Mouse (Mus musculus): Measurements from ENCODE around the gene Hsd3b7.
"Not testable (repeated sequence)": the region's sequence is repeated elsewhere in the genome, so short reads cannot be mapped to it uniquely, and the experiment has no call there.

The Hsd3b7 gene

GRCm38 (mm10) chr7:127817776-127818175 lies 17.4 kb downstream of the Hsd3b7 start:
- no peak for DNase-seq

DNA sequence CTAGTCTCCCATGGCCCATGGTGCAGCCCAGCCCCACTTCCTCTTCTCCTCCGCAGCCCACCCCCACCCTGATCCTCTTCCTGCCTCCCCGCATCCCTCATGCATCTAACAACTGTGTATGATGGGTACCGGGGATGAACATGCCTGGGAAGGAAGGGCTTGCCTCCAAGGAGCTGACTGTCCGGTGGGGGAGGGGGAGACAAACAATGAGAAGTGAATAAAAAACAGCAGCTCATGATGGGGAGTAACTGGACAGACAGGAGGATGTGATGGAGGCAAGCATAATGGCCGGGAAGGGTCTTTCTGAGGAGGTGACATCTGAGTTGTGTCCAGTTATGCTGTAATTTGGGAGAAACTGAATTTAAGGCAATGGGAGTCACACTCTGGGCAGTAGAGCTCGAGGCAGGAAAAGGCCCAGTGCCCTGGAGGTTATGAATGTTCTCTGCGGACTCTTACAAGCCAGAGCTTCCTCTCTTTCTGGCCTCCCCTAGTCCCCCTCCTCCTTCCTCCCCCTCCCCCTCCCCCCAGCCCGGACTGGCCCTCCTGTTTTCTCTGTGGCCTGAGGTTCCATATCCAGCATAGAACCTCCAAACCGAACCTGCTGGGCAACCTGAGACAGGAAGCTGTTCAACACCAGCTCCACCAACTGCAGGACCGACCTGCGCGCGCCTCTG lies 20.6 kb downstream of the Hsd3b7 start:
- DNase-seq, result no peak

DNA sequence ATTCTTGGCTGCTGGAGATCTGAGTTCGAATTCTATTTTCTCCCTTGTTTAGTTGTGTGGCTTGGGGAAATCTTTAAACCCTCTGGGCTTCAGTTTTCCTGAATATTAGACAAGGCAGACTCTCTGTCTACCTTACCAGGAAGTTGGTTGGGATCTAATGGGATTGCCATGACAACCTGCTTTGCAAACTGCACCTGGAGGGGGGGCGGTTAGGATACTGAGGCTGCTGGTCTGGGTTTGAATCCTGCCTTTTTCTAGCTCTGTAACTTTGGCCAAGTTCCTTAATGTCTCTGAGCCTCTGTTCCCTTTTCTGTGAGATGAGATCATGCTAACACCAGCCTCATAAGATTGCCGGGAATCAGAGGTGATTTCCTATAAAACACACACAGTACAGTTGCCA lies 22.1 kb downstream of the Hsd3b7 start:
- no peak for DNase-seq

- DNase-seq, result no peak
Measured at GRCm38 (mm10) chr7:127823236-127824171, 23.1 kb downstream of the Hsd3b7 start.

- DNase-seq, result peak; percentile 76
Measured at GRCm38 (mm10) chr7:127824176-127824871, 23.9 kb downstream of the Hsd3b7 start, which contains the start of the genes Stx4a and Stx1b. Gene Stx4a (plus strand): TSS chr7:127824294. Gene Stx1b (minus strand): TSS chr7:127824549.

GRCm38 (mm10) chr7:127835550-127835949 lies 35.1 kb downstream of the Hsd3b7 start:
- no peak for DNase-seq

GRCm38 (mm10) chr7:127837473-127837872 lies 37.1 kb downstream of the Hsd3b7 start:
- no peak for DNase-seq

DNA sequence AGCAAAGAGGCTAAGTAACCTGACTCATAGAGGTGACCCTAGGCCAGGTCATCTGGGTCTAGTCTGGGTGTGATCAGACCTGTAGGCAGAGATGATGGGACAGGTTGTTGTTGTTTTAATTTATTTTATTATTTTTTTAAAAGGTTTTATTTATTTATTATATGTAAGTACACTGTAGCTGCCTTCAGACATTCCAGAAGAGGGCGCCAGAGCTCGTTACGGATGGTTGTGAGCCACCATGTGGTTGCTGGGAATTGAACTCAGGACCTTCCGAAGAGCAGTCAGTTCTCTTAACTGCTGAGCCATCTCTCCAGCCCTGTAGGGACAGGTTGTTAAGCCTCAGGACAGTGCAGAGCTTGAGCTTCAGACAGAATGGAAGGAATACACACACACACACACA lies 37.5 kb downstream of the Hsd3b7 start:
- DNase-seq, result not testable (repeated sequence)

GRCm38 (mm10) chr7:127840031-127840430 lies 39.6 kb downstream of the Hsd3b7 start:
- DNase-seq, result not testable (repeated sequence)

DNA sequence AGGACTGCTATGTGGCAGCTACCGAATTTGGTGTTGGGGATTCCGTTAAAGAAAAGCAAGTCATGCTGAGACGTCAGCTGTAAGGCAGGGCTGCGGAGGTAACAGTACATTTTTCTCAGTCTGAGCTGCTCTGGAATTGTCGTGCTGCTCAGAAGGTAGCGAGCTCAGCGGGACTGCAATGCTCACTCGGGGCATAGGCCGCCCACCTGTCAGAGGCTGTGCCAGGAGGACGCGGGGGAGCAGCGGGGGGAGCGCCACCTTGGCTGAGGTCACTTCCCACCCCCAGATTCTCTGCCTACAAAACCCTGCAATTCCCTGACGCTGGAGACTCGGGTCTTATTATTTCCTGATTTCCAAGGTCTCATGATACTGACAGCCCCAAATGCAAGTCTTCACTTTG lies 40.5 kb downstream of the Hsd3b7 start:
- DNase-seq, result peak; percentile 79

GRCm38 (mm10) chr7:127841340-127842000 lies 41.1 kb downstream of the Hsd3b7 start:
- peak; percentile 98 for DNase-seq

GRCm38 (mm10) chr7:127842001-127842718 lies 41.8 kb downstream of the Hsd3b7 start:
- peak; percentile 83 for DNase-seq

DNA sequence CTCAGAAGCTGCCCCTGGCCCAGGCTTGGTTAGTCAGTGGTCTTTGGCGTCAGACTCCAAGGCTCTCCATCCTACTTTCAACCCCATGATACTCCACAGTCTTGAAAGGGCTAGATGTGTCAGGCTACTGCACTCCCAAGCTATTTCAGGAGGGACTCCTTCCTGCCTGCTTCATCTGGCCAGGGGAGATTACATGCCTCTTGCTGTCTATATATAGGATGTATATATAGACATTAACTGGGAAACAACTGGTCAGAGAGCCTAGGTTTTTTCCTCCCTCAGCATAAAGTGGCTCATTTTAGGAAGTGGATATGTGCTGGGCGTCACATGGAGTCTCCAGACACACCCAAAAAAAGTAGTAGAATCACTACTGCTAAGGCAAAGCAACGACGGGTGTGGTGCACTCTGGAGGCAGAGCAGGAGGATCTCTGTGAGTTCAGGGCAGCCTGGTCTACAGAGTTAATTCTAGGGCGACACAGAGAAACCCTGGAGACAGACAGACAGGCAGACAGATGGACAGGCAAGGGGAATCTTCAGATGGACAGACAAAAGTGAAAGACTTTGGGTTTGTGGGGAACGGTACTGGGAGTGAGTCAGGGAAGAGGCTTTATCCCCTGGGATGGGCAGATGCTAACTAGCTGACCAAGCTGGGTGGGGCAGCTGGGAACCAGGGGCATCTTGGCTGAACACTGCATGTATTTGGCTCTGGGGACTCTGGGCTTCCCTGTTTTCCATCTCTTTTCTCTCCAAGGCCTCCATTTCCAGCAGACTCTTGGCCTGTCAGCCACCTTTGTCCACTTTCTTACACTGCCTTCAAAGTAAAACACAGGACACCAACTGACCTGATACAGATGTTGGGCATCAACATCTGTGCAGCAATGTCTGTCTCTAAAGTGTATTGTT lies 49.8 kb downstream of the Hsd3b7 start:
- DNase-seq, result no peak

GRCm38 (mm10) chr7:127850906-127851305 lies 50.5 kb downstream of the Hsd3b7 start:
- no peak for DNase-seq
